Mouse (Mus musculus) testis, adult 2 months (tissue): ENCODE results near the gene Apol9a.
"Not testable (repeated sequence)": the region's sequence is repeated elsewhere in the genome, so short reads cannot be mapped to it uniquely, and the experiment has no call there.

Source experiments
- CTCF ChIP-seq: fragments of 200-500 bp; IDR thresholded peaks from 2 replicates; pipeline ENCODE4 v1.5.1; 2012; ENCODE audit warnings: low read depth, mild to moderate bottlenecking, inconsistent platforms, low read length, moderate library complexity; ENCODE audit not compliant: control insufficient read depth, insufficient read depth, insufficient replicate concordance
- POLR2A ChIP-seq: fragments of 200-500 bp; IDR thresholded peaks from 2 replicates; pipeline ENCODE4 v1.6.1; 2012; ENCODE audit warnings: low read depth, mild to moderate bottlenecking, inconsistent platforms, low read length, moderate library complexity; ENCODE audit not compliant: control insufficient read depth

DNA sequence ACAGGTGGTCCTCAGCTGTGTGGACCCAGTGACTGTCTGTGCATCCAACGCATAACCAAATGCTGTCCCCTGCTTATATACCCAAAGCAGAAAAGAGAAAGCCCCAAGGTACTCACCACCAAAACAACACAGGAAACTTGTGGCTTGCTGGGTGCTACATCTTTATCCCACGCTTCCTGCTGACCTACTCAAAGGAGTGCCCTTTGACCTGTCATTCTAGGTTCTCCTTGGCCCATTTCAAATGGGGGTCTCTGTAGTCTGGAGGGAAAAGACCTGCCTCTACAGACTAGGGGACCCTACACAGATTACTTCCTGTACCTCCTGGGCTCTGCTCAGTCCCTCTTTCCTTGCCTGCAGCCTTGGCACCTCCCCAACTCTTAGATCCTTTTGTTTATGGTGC, 36.5 kb upstream of the Apol9a start, which contains the start of gene Apol7b:
- not testable (repeated sequence) for TF ChIP-seq CTCF, POLR2A
